Mouse (Mus musculus) mesoderm, embryonic 11.5 days (tissue): ENCODE data around the gene Grid1.
A peak's percentile ranks its signal among the peaks of the same experiment; 100 is the strongest.

Source experiments
- DNase-seq: peaks from one replicate; pipeline ENCODE4 v3.0.0-alpha.2; 2012; ENCODE audit warnings: low read depth, low spot score

The Grid1 gene

DNA sequence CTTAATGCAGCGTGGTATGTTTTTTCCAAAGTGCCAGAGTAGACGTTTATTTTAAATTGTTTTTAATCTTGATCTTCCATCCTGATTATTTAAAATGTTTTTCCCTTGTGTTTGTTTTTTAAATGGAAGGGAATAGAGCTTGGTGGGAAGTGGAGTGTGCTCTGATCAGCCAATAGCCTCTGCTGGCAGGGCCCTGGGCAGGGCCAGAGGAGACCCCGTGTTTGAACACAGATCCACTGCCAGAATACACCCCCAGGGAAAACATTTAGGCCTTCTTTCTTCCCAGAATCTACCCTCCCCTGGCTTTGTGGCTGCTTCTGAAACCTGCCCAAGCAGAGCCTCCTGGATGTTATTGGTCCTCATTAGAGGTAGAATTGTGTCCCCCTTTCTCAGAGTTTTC, 188.8 kb downstream of the Grid1 start:
- no peak for DNase-seq

DNA sequence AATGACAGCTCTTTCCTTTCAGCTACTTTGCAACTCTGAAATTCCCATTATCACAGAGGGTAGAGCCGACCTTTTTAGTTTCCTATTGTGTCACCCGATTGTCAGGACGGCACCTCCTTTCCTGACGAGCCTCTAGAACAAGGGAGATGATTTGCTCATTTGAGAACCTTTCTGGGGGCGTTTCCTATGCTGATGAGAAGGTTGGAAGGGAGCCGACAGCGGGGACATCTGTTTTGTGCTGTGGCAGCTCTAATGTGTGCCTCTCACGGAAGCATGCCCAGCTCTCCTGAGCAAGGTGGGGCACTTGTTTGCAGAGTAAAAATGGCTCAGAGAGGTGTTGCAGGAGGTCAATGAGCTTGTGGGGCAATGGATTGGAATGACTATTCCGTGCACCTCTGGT, 189.2 kb downstream of the Grid1 start:
- no peak for DNase-seq

DNA sequence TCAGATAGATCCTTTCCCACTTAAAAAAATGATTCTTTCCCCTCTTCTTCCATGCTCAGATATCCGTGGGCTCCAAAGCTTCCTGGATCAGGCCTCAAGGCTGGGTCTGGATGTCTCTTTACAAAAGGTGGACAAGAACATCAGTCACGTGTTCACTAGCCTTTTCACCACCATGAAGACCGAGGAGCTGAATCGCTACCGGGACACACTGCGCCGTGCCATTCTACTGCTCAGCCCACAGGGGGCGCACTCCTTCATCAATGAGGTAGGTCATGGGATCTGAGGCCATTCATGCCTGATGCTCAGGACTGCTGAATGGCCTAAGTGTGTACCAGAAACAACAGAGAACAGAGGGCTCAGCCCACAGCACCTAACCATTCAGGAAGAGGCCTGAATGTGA, 206.8 kb downstream of the Grid1 start:
- DNase-seq, result no peak

DNA sequence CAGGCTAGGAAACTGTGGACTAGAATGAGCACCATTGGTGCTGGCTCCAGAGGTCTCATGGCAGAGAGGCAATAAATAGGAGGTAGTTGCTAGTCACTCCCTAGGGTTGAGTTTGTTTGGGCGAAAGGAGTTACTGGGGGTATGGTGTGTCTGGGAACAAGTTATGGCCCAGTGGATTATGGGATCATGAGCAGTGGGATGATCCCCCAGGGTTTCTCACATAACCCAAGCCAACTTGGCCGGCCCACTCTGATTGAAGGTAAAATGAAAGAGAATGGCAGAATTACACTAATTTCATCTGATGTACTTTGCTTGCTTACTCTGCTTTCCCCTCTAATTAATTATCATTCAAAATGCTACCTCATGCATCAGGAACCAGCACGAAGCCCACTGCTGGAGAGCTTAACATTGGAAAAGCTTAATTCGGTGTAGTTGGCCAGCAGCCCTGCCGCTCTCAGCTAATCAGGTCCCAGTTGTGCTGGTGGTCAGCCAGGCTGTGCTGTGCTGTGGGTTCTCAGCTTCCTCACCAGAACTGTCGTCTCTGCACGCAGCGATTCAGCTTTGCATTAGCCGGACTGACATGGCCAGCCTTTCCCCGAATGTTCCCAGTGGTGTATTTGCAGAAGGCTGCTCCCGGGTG, 207.7 kb downstream of the Grid1 start:
- no peak for DNase-seq

DNA sequence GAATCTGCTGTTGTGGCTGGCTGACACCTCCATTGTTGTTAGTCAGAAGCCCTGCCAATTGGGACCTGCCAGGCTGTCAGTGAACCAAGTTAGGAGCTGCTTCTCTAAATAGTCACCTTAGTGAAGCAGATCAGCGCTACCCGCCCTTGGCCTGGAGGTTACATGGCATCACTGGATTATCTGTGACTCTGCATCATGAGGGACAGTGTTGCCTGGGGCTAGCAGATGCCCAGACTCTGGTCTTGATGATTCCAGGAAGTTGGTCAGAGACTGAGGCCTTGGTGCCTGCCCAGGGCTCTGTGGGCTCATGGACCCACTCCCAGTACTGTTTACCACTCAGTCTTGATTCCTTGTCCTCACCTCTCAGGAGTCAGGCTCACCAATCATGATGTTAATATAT, 209.7 kb downstream of the Grid1 start:
- DNase-seq, result no peak

DNA sequence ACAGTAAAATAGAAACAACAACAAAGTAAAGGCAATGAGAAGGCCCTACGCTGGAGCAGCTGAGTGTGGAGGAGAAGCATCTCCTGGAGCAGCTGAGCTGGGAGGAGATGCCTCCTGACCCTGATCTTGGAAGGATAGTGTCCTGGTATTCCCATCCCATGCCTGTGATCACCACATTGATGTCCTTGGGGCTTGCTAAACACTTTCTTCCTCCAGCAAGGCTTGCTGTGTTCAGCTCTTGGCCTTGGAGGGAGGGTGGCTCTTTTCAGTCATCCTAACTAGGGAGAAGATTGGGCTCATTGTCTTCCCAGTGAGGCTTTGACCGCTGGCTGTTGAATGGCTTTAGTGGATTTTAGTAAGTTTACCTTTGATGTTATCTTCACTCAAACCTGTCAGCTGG, 210.4 kb downstream of the Grid1 start:
- DNase-seq, result no peak

DNA sequence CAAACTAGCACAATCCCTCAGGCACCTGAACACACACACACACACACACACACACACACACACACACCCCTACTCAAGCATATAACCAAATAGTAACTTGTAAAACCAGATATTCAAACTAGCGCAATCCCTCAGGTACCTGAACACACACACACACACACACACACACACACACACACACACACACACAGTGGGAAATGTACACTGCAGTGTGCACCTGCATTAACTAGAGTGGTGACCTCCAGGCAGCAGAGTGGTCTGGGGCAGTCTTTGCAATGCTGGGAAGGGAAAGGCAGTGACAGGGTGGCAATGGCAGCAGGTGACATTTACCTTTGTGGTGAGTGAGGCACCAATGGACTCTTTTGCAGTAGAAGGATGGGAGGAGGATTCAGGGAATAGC, 212.4 kb downstream of the Grid1 start:
- DNase-seq, result no peak

DNA sequence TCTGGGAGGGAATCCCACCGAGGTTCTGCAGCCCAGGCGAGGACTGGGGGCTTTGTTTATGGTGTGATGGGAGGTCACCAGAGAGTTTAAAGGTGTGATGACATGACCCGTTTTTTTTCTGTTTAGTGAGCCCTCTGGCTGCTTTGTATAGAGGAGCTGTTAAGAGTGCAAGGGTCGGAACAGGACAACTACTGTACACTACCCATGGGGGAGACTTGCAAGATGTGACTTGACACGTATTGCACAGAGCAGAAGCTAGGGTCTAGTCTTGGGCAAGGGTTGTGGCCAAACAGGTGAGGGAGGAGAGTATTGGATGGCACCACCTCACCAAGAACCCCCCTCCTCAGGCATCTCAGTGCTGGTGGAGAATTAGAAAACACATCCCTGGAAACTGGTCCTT, 224.4 kb downstream of the Grid1 start:
- DNase-seq, result no peak

DNA sequence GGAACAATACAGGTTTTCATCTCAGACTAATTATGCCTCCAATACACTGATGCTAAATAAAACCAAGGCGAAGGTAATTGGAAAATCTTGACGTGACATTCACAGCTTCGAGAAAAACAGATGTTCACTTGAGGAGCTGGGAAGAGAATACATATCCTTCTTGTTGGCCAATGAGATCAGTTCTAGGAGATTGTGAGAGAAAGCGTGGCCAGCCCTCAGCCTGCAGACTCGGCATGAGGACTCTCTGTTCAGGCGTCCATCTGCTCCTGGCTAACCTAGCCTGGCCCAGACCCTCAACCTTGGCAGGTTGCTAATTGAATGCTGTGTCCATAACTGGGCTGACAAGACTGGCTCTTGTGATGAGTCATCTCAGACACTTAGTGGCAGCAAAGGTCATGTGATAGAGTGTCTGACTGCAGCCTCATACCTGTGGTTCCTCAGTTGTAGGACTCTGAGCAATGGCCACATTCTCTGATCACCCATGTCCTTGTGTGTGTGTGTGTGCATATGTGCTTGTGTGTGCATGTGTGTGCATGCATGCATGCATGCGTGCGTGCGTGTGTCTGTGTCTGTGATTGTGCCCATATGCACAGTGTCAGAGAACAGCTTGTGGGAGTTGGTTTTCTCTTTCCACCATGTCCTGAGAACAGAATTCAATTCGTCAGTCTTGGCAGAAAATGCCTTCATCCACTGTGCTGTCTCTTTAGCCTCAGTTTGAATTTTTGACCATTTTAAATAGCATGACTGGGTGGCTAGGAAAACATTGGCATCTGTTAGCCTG, 225.2 kb downstream of the Grid1 start:
- DNase-seq, result no peak

DNA sequence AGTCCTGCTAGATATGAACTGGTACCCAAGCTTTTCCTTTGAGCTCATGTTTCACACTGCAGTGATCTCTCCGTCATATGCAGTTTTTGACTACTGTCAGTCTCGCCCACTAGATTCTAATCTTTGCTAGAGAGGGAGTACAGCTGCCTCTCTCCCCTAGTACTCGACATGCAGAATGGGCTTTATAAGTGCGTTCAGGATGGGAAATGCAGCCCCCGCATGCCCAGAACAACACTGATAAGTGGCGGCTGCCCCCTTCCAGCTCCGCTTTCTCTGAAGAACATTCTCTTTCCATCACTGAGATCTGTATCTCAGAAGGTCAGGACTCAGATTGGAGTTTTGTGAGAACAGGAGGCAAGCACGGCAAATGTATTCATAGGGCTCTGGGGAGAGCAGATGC, 229.3 kb downstream of the Grid1 start:
- no peak for DNase-seq

DNA sequence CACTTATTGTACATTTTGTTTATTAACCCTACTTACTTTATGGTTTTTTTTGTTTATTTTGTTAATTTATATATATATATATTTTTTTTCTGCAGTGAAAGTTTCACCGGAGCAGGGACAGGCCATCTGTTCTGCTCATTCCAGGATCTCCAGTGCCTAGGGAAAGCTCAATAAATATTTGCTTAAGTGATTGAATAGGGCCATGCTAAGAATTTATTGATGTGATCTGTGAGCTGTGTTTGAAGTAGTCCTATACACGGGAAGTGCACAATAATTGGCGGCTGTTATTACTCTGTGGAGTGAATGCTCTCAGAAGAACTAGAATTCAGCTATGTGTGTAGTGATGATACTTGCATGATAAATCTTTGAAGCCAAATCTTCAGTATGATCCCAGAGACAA, 234.2 kb downstream of the Grid1 start:
- DNase-seq, result no peak

DNA sequence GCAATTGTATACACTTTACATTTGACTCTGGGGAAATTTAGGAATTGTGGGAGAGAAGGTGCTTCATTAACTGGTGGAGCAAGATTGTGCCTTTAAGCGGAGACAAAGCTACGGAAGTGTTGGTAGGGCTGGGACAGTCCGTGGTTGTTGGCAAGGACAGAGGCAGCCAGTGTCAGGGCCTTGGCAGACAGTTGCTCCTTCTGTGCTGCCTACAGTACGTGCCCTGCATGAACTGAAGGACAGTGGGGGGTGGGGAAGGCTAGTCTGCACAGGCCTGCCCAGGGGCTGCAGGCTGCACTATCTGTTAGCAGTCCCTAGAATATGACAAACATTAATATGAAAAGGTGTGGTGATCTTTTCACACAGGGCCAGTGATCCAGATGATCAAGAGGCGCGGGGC, 254.7 kb downstream of the Grid1 start:
- no peak for DNase-seq

DNA sequence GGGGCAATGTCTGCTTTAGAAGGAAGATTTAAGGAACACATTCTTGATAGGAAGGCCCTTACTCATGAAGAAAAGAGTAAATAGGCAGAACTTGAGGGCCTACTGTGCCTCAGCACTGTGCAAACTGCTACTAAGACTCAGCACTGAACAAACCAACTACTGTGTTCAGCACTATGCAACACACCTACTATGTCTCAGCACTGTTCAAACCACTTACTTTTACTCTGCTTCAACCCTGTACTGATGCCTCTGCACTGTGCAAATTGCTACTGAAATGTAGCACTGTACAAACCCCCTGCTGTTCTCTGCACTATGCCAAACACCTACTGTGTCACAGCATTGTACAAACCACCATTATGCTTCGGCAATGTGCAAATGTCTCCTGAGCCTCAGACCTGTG, 260.0 kb downstream of the Grid1 start:
- DNase-seq, result no peak

DNA sequence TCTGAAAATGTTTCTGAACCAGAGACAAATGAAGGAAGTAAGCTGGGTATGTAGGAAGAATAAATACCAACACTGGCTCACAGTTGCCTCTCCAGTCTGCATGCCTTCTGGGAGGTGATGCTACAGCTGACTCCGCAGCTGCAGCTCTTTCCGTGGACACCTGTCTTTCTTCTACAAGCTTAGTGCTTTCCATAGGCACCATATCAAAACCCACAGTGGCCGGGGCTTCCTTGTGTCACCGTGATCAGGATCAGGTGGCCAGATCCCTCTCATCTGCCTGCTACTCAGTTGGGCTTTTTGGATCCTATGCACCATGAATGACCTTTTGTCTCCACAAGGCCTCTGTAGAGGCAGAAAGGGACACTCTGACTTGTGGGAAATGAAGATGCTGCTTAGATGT, 272.7 kb downstream of the Grid1 start:
- no peak for DNase-seq

DNA sequence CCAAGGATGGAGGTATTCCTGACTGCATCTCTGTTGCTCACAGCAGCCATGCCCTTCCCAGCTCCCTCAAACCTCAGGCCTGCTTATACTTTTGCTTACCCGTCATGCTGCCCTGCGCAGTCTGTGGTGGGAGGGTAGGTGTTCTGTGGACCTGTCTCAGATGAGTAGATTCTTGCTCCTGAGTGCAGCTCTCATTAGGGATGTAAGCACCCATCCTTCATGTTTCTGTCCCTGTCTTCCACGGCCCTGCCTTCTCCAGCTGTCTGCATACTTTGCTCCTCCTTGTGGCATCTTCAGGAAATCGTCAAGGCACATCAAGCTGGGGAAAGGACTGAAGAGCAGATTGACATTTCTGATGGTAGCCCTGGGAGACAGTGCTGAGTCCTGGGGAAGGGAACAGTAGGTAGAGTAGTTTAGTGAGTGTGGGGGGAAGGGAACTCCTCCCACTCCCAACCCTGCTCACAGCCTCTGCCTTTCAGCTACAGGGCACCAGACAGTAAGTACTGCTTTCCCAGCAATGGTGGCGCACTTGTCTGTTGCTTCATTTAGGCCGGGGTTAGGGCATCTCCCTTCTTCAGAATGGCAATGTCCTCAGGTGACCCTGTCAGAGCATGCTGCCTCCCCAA, 273.8 kb downstream of the Grid1 start:
- no peak for DNase-seq

DNA sequence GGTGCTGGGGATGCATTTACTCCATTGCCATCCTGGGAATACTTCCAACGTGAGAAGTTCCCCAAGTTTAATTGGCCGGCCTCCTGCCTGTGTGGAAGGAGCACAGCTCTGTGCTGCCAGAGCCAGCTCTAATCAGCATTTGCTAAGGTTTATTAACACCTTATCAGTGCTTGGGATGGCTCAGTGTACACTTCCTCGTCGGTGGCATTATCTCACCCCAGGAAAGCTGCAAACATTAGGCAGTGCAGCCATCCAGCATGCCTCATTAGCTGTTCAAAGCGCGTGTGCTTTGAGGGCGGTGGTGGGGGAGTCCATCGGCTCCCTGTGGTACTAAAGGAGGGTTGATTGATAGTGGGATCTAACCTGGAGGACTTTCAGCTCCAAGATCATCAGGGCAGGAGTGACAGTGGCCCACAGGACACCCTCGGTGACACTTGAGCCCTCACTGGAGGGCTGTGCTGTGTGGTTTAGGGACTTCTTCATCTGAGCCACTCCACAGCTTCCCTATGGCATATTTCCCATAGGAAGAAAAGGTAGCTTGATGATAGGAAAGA, 275.7 kb downstream of the Grid1 start:
- no peak for DNase-seq

DNA sequence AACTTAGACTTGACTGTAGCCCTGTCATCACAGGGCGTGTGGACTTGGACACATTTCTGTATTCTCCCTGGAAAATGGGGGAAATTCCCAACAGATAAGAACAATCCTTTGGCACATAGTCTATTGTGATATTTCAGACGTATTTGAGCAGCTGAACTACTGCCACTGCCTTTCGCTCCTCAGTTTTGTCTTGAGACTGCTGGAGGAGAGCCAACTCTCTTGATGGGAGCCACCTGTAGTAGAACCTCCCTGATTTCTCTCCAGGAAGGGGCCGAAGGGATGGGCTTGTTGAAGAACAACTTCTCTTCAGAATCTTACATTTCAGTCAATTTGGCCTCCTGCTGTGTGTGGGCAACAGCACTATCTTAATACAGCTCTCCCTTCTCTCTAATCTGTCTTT, 276.2 kb downstream of the Grid1 start:
- DNase-seq, result no peak

DNA sequence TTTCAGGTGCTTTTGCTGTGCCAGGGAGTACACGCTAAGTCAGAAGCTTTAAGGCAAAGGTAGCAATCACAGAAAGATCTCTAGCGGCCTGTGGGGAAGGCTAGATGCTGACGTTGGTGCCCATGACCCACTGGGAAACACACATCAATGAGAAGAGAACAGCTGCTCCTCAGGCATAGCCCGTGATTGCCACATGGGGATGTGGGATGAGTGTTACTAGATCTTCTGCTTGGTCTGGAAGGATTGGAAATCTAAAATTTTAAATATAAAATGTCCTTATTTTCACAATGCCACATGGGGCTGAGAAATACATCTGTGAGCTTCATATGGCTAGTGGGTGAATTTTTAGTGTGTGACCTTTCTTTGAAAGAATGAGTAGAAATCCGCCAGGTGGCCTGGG, 277.3 kb downstream of the Grid1 start:
- no peak for DNase-seq

DNA sequence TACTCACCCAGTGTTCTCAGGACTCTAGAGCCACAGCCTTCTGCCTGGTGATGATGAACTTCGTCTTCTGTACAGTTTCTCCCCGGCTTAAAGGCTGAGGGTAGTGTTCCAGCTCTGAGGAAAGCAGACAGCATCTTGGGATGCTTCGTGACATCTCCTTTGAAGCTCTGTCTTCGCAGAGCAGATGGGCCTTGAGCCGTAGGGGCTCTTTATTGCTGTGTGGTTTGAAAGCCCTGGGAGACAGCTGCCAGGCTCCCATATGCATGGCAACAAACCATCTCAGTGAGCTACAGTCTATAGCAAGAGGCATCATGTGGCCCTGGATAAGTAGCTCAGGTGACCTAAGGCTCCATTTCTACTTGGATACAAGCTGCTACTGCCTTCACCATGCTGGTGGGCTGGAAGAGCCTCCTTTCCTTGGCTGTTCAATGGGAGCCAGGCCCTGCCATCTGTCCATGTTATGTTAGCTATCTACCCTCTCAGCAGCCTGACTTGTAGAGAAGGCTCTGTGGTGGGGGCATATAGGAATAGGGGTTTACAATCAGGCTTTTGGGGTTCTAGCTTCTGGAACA, 283.8 kb downstream of the Grid1 start:
- no peak for DNase-seq

DNA sequence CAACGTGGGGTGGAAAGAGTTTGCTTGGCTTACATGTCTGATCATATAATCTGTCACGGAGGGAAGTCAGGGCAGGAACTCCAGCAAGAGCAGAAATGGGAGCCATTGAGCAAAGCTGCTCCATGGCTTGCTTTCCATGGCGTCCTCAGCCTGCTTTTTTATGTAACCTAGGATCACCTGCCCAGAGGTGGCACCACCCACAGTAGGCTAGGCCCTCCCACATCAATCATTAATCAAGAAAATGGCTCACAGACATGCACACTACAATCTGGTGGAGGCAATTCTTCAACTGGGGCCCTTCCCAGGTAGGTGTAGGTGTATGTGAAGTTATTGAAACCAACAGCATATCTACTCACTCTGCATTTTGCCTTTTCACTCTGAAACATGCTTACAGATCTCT, 287.7 kb downstream of the Grid1 start:
- DNase-seq, result no peak

DNA sequence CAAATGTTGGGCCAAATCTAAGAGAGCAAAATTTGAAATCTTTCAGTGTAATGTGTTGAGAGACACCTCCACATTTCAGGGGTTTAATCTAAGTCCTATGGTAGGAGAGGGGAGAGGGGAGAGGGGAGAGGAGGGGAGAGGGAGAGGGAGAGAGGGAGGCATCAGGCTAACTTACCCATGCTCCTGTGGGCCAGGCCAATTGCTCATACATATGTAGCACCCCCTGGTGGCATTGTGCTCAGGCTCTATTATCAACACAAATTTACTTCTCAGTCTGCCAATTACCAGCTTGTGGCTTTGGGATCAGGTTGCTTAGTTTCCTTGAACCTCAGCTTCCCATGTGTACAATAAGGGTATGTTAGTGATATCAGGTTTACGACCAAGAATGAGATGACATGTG, 291.0 kb downstream of the Grid1 start:
- DNase-seq, result peak; percentile 37
